Mouse (Mus musculus): ENCODE measurements around the gene Olfm1.

DNA sequence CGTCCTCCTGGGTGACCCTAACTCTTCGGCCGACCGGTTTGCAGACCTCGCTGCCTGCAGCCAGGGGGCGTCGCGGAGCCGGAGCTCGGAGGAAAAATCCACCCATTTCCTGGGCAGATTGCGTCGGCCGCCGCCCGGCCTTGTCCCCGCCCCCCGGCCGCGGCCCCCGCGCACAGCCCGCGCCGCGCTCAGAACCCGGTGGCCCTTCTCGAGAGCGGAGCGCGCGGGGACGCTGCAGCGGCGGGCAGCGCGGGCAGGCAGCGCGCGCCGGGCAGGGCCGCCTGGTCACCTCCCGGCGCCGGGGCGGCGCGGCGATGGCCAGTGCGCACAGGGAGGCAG, 12.6 kb downstream of the Olfm1 start:
- TF ChIP-seq CTCF (IDR thresholded peaks at IDR 0.05; ENCODE audit: borderline replicate concordance, control insufficient read depth, extremely low read depth, insufficient read depth, low read length, poor library complexity) (0 out of 2 replicates have a peak, but pooled peaks have one; percentile 44), POLR2A (IDR thresholded peaks at IDR 0.05; ENCODE audit: control insufficient read depth, extremely low read depth, insufficient read depth, low read length, poor library complexity) (no peak)

Data from thymus, adult 2 months (tissue).